Mouse (Mus musculus) lung, embryonic 16.5 days (tissue): ENCODE results near the gene Ptcd1. TPM values are rescaled to one million over a fixed set of nuclear protein-coding genes. Genes with fewer than 3 reads are reported as not detected.

Experiments
- ATAC-seq: fragments of 200-750 bp; cut with Nextera tagmentation; 2 replicates; pipeline ENCODE4 v1.8.0; 2017; ENCODE audit warnings: low read depth, mild to moderate bottlenecking, moderate library complexity
- H3K27ac ChIP-seq: fragments of 300-500 bp; sonication (generic); 2 replicates; pipeline ENCODE4 v1.5.1; 2014; ENCODE audit warnings: mild to moderate bottlenecking, control low read depth, low read length
- H3K27me3 ChIP-seq: fragments of 300-500 bp; sonication (generic); 2 replicates; pipeline ENCODE4 v1.6.1; 2014; ENCODE audit warnings: low read depth, low read length, mixed read lengths; ENCODE audit not compliant: control insufficient read depth, insufficient read depth
- H3K36me3 ChIP-seq: fragments of 300-500 bp; sonication (generic); 2 replicates; pipeline ENCODE4 v1.6.1; 2014; ENCODE audit warnings: low read length; ENCODE audit not compliant: control insufficient read depth, insufficient read depth
- H3K4me1 ChIP-seq: fragments of 300-500 bp; sonication (generic); replicated peaks from 2 replicates; pipeline ENCODE4 v1.6.1; 2014; ENCODE audit warnings: low read length, mixed read lengths; ENCODE audit not compliant: control insufficient read depth, insufficient read depth
- H3K4me2 ChIP-seq: fragments of 300-500 bp; sonication (generic); 2 replicates; pipeline ENCODE4 v1.6.1; 2014; ENCODE audit warnings: low read depth, low read length, control low read depth
- H3K4me3 ChIP-seq: fragments of 300-500 bp; sonication (generic); 2 replicates; pipeline ENCODE4 v1.5.1; 2014; ENCODE audit warnings: mild to moderate bottlenecking, low read length, control low read depth
- H3K9ac ChIP-seq: fragments of 300-500 bp; sonication (generic); 2 replicates; pipeline ENCODE4 v1.6.1; 2014; ENCODE audit warnings: low read length, control low read depth
- H3K9me3 ChIP-seq: fragments of 300-500 bp; sonication (generic); 2 replicates; pipeline ENCODE4 v1.6.1; 2016; ENCODE audit warnings: low read length; ENCODE audit not compliant: control insufficient read depth
- WGBS: fragments of 180-500 bp; shearing (Covaris S2); extraction: QIAGEN DNeasy Blood & Tissue Kit; methylation state at CpG from one replicate; pipeline ENCODE4 v1.1.7; 2014; 5-methylcytosine and 5-hydroxymethylcytosine counted together
- polyA plus RNA-seq: library from polyadenylated mRNA; unstranded; fragments of >200 nt; fragmentation: Nextera tagmentation; extraction: Ambion mirVana; gene quantifications from 2 replicates; pipeline ENCODE4 v1.2.1, GENCODE M21; 2015

The Ptcd1 gene
- polyA plus RNA-seq, 1 experiment from 2014 or later: 15.7 TPM

- Histone ChIP-seq H3K4me2 (no peak overlapping the region), H3K9me3 (no peaks in the 10 kb centered on the region), H3K4me1 (peaks cover 15% of the 10 kb centered on the region), H3K27me3 (no peaks in the 10 kb centered on the region), H3K4me3 (no peak overlapping the region), H3K27ac (no peak overlapping the region), H3K36me3 (peaks cover 26% of the 10 kb centered on the region), H3K9ac (no peak overlapping the region)
- no peak for ATAC-seq
- 59% methylated on average over 7 of the region's 7 CpGs for WGBS
Observed at GRCm38 (mm10) chr5:145120921-145121320, 46.0 kb downstream of the Ptcd1 start.

- ATAC-seq: no peak
- Histone ChIP-seq H3K27ac (no peak overlapping the region), H3K27me3 (no peaks in the 10 kb centered on the region), H3K9ac (no peak overlapping the region), H3K4me1 (peaks cover 21% of the 10 kb centered on the region), H3K4me2 (no peak overlapping the region), H3K4me3 (no peak overlapping the region), H3K9me3 (no peaks in the 10 kb centered on the region), H3K36me3 (peaks cover 18% of the 10 kb centered on the region)
- 97% methylated on average over 2 of the region's 2 CpGs for WGBS
Observed at GRCm38 (mm10) chr5:145119385-145119784, 47.5 kb downstream of the Ptcd1 start.

GRCm38 (mm10) chr5:145118461-145118860 is 48.4 kb downstream of the Ptcd1 start:
- Histone ChIP-seq H3K36me3 (peaks cover 10% of the 10 kb centered on the region), H3K27me3 (no peaks in the 10 kb centered on the region), H3K4me3 (no peak overlapping the region), H3K9ac (no peak overlapping the region), H3K4me2 (no peak overlapping the region), H3K4me1 (peaks cover 21% of the 10 kb centered on the region), H3K9me3 (no peaks in the 10 kb centered on the region), H3K27ac (no peak overlapping the region)
- 82% methylated on average over 5 of the region's 5 CpGs for WGBS
- no peak for ATAC-seq

GRCm38 (mm10) chr5:145118005-145118404 is 48.9 kb downstream of the Ptcd1 start:
- H3K9ac ChIP-seq: no peak overlapping the region
- no peaks in the 10 kb centered on the region for H3K9me3 ChIP-seq
- H3K27ac ChIP-seq: no peak overlapping the region
- H3K4me1 ChIP-seq: peaks cover 21% of the 10 kb centered on the region
- no peak overlapping the region for H3K4me2 ChIP-seq
- H3K36me3 ChIP-seq: peaks cover 5% of the 10 kb centered on the region
- H3K27me3 ChIP-seq: no peaks in the 10 kb centered on the region
- ATAC-seq: no peak
- 44% methylated on average over 6 of the region's 6 CpGs for WGBS
- H3K4me3 ChIP-seq: no peak overlapping the region

- WGBS: 30% methylated on average over 10 of the region's 10 CpGs
- peaks cover 21% of the 10 kb centered on the region for H3K4me1 ChIP-seq
- H3K9ac ChIP-seq: peak overlapping the region; percentile 17; the same call in 1 of the 2 replicates
- H3K27ac ChIP-seq: peak overlapping the region; percentile 95
- peak overlapping the region; percentile 65 for H3K4me2 ChIP-seq
- no peaks in the 10 kb centered on the region for H3K9me3 ChIP-seq
- H3K36me3 ChIP-seq: no peaks in the 10 kb centered on the region; the same call in 1 of the 2 replicates
- H3K27me3 ChIP-seq: no peaks in the 10 kb centered on the region
- ATAC-seq: peak; percentile 36
- H3K4me3 ChIP-seq: peak overlapping the region; percentile 29
Observed at GRCm38 (mm10) chr5:145116916-145117315, 50.0 kb downstream of the Ptcd1 start.

GRCm38 (mm10) chr5:145116316-145116715 is 50.6 kb downstream of the Ptcd1 start:
- Histone ChIP-seq H3K9ac (peak overlapping the region; percentile 58), H3K4me3 (peak overlapping the region; percentile 29), H3K27ac (peak overlapping the region; percentile 95), H3K9me3 (no peaks in the 10 kb centered on the region), H3K27me3 (no peaks in the 10 kb centered on the region), H3K4me1 (peaks cover 21% of the 10 kb centered on the region), H3K36me3 (no peaks in the 10 kb centered on the region; the same call in 1 of the 2 replicates), H3K4me2 (peak overlapping the region; percentile 65)
- 25% methylated on average over 4 of the region's 4 CpGs for WGBS
- ATAC-seq: peak; percentile 82

- Histone ChIP-seq H3K27ac (peak overlapping the region; percentile 95), H3K36me3 (peaks cover 2% of the 10 kb centered on the region), H3K27me3 (no peaks in the 10 kb centered on the region), H3K4me2 (peak overlapping the region; percentile 65), H3K9me3 (no peaks in the 10 kb centered on the region), H3K9ac (peak overlapping the region; percentile 58), H3K4me1 (peaks cover 21% of the 10 kb centered on the region), H3K4me3 (peak overlapping the region; percentile 70; the same call in 1 of the 2 replicates)
- 86% methylated on average over 5 of the region's 5 CpGs for WGBS
- no peak for ATAC-seq
Observed at GRCm38 (mm10) chr5:145115736-145116135, 51.2 kb downstream of the Ptcd1 start.

- Histone ChIP-seq H3K4me3 (peak overlapping the region; percentile 70), H3K27ac (peak overlapping the region; percentile 21), H3K27me3 (no peaks in the 10 kb centered on the region), H3K9ac (peak overlapping the region; percentile 79), H3K4me1 (peaks cover 21% of the 10 kb centered on the region), H3K4me2 (peak overlapping the region; percentile 65), H3K36me3 (peaks cover 11% of the 10 kb centered on the region), H3K9me3 (no peaks in the 10 kb centered on the region)
- 14% methylated on average over 29 of the region's 40 CpGs for WGBS
- peak; percentile 45 for ATAC-seq
Observed at GRCm38 (mm10) chr5:145114606-145115473, 52.1 kb downstream of the Ptcd1 start.

GRCm38 (mm10) chr5:145114071-145114605 is 52.8 kb downstream of the Ptcd1 start, which contains the start of gene Arpc1b:
Gene Arpc1b, plus strand, starts transcription at chr5:145114215.
- ATAC-seq: peak; percentile 81
- peak within 1 kb of the TSS; percentile 21 for H3K27ac ChIP-seq
- WGBS: under 1% methylated on average over 44 of the region's 53 CpGs

More at GRCm38 (mm10) chr5:145114071-145114605, 52.8 kb downstream of the Ptcd1 start, which contains the start of gene Arpc1b:
- peak within 1 kb of the TSS; percentile 65 for H3K4me2 ChIP-seq
- H3K4me3 ChIP-seq: peak within 1 kb of the TSS; percentile 70
- no peaks in the 10 kb centered on the region for H3K9me3 ChIP-seq
- H3K36me3 ChIP-seq: peaks cover 17% of the 10 kb centered on the region
- H3K9ac ChIP-seq: peak within 1 kb of the TSS; percentile 79
- H3K4me1 ChIP-seq: peaks cover 21% of the 10 kb centered on the region
- no peaks in the 10 kb centered on the region for H3K27me3 ChIP-seq
